Mouse (Mus musculus): Measurements from ENCODE around the gene Ipo5. TPM values are rescaled to one million over a fixed set of nuclear protein-coding genes. Genes with fewer than 3 reads are reported as not detected.

Gene Ipo5
- polyA plus RNA-seq, 1 experiment, result 89.4 TPM

GRCm38 (mm10) chr14:120921805-120922204 is 10.8 kb downstream of the Ipo5 start:
- Histone ChIP-seq H3K4me3 (ENCODE audit: insufficient read depth, poor library complexity, severe bottlenecking) (no peak overlapping the region), H3K27me3 (ENCODE audit: control insufficient read depth, insufficient read depth, insufficient read length) (no peaks in the 10 kb centered on the region), H3K36me3 (ENCODE audit: control insufficient read depth, insufficient read depth) (peaks cover 93% of the 10 kb centered on the region), H3ac (ENCODE audit: control insufficient read depth, insufficient read length, low read depth) (no peak overlapping the region), H3K79me2 (ENCODE audit: control insufficient read depth, insufficient read depth) (peaks cover 46% of the 10 kb centered on the region), H3K79me3 (ENCODE audit: low read depth) (peaks cover 25% of the 10 kb centered on the region)
- TF ChIP-seq MYOG (IDR thresholded peaks at IDR 0.05; ENCODE audit: control insufficient read depth, extremely low read depth, insufficient read length), result no peak
- no peak for TF ChIP-seq CEBPB (IDR thresholded peaks at IDR 0.05; ENCODE audit: low read depth)
- no peak for TF ChIP-seq FOSL1 (IDR thresholded peaks at IDR 0.05; ENCODE audit: insufficient read depth, low read length, poor library complexity, severe bottlenecking)
- no peak for TF ChIP-seq CTCF (IDR thresholded peaks at IDR 0.05; ENCODE audit: control insufficient read depth, insufficient read depth, insufficient read length)
- no peak for TF ChIP-seq USF1 (IDR thresholded peaks at IDR 0.05; ENCODE audit: low read depth)
- TF ChIP-seq MAX (IDR thresholded peaks at IDR 0.05), result no peak
- no peak for TF ChIP-seq MYOD1 (IDR thresholded peaks at IDR 0.05; ENCODE audit: control insufficient read depth, insufficient read length, low read depth)

GRCm38 (mm10) chr14:120924044-120924443 is 13.0 kb downstream of the Ipo5 start:
- Histone ChIP-seq H3K36me3 (ENCODE audit: control insufficient read depth, insufficient read depth) (peaks cover 99% of the 10 kb centered on the region), H3K79me2 (ENCODE audit: control insufficient read depth, insufficient read depth) (peaks cover 24% of the 10 kb centered on the region), H3K27me3 (ENCODE audit: control insufficient read depth, insufficient read depth, insufficient read length) (no peaks in the 10 kb centered on the region), H3ac (ENCODE audit: control insufficient read depth, insufficient read length, low read depth) (no peak overlapping the region), H3K4me3 (ENCODE audit: insufficient read depth, poor library complexity, severe bottlenecking) (no peak overlapping the region), H3K79me3 (ENCODE audit: low read depth) (peaks cover 3% of the 10 kb centered on the region)
- TF ChIP-seq MYOD1 (IDR thresholded peaks at IDR 0.05; ENCODE audit: control insufficient read depth, insufficient read length, low read depth) (no peak), CTCF (IDR thresholded peaks at IDR 0.05; ENCODE audit: control insufficient read depth, insufficient read depth, insufficient read length) (no peak), CEBPB (IDR thresholded peaks at IDR 0.05; ENCODE audit: low read depth) (no peak), USF1 (IDR thresholded peaks at IDR 0.05; ENCODE audit: low read depth) (no peak), FOSL1 (IDR thresholded peaks at IDR 0.05; ENCODE audit: insufficient read depth, low read length, poor library complexity, severe bottlenecking) (no peak), MAX (IDR thresholded peaks at IDR 0.05) (no peak), MYOG (IDR thresholded peaks at IDR 0.05; ENCODE audit: control insufficient read depth, extremely low read depth, insufficient read length) (no peak)

- Histone ChIP-seq H3K79me2 (ENCODE audit: control insufficient read depth, insufficient read depth) (peaks cover 4% of the 10 kb centered on the region), H3K4me3 (ENCODE audit: insufficient read depth, poor library complexity, severe bottlenecking) (no peak overlapping the region), H3K27me3 (ENCODE audit: control insufficient read depth, insufficient read depth, insufficient read length) (no peaks in the 10 kb centered on the region), H3K36me3 (ENCODE audit: control insufficient read depth, insufficient read depth) (peaks cover 100% of the 10 kb centered on the region), H3ac (ENCODE audit: control insufficient read depth, insufficient read length, low read depth) (no peak overlapping the region), H3K79me3 (ENCODE audit: low read depth) (peaks cover 3% of the 10 kb centered on the region)
- no peak for TF ChIP-seq MYOG (IDR thresholded peaks at IDR 0.05; ENCODE audit: control insufficient read depth, extremely low read depth, insufficient read length)
- no peak for TF ChIP-seq USF1 (IDR thresholded peaks at IDR 0.05; ENCODE audit: low read depth)
- TF ChIP-seq FOSL1 (IDR thresholded peaks at IDR 0.05; ENCODE audit: insufficient read depth, low read length, poor library complexity, severe bottlenecking), result no peak
- no peak for TF ChIP-seq MAX (IDR thresholded peaks at IDR 0.05)
- TF ChIP-seq CTCF (IDR thresholded peaks at IDR 0.05; ENCODE audit: control insufficient read depth, insufficient read depth, insufficient read length), result no peak
- TF ChIP-seq CEBPB (IDR thresholded peaks at IDR 0.05; ENCODE audit: low read depth), result no peak
- TF ChIP-seq MYOD1 (IDR thresholded peaks at IDR 0.05; ENCODE audit: control insufficient read depth, insufficient read length, low read depth), result no peak
These were observed 14.9 kb downstream of the Ipo5 start for GRCm38 (mm10) chr14:120925731-120926585.

GRCm38 (mm10) chr14:120931236-120931635 is 20.2 kb downstream of the Ipo5 start:
- TF ChIP-seq FOSL1 (IDR thresholded peaks at IDR 0.05; ENCODE audit: insufficient read depth, low read length, poor library complexity, severe bottlenecking), result no peak
- no peak for TF ChIP-seq MYOD1 (IDR thresholded peaks at IDR 0.05; ENCODE audit: control insufficient read depth, insufficient read length, low read depth)
- no peak for TF ChIP-seq CEBPB (IDR thresholded peaks at IDR 0.05; ENCODE audit: low read depth)
- no peak for TF ChIP-seq MAX (IDR thresholded peaks at IDR 0.05)
- no peak for TF ChIP-seq USF1 (IDR thresholded peaks at IDR 0.05; ENCODE audit: low read depth)
- TF ChIP-seq MYOG (IDR thresholded peaks at IDR 0.05; ENCODE audit: control insufficient read depth, extremely low read depth, insufficient read length), result no peak
- TF ChIP-seq CTCF (IDR thresholded peaks at IDR 0.05; ENCODE audit: control insufficient read depth, insufficient read depth, insufficient read length), result no peak
- peaks cover 3% of the 10 kb centered on the region for H3K79me3 ChIP-seq (ENCODE audit: low read depth)
- no peaks in the 10 kb centered on the region for H3K27me3 ChIP-seq (ENCODE audit: control insufficient read depth, insufficient read depth, insufficient read length)
- H3K4me3 ChIP-seq (ENCODE audit: insufficient read depth, poor library complexity, severe bottlenecking), result no peak overlapping the region
- peaks cover 93% of the 10 kb centered on the region for H3K36me3 ChIP-seq (ENCODE audit: control insufficient read depth, insufficient read depth)
- no peaks in the 10 kb centered on the region for H3K79me2 ChIP-seq (ENCODE audit: control insufficient read depth, insufficient read depth)
- no peak overlapping the region for H3ac ChIP-seq (ENCODE audit: control insufficient read depth, insufficient read length, low read depth)

GRCm38 (mm10) chr14:120933624-120934023 is 22.6 kb downstream of the Ipo5 start:
- peaks cover 93% of the 10 kb centered on the region for H3K36me3 ChIP-seq (ENCODE audit: control insufficient read depth, insufficient read depth)
- H3K27me3 ChIP-seq (ENCODE audit: control insufficient read depth, insufficient read depth, insufficient read length), result no peaks in the 10 kb centered on the region
- H3K79me3 ChIP-seq (ENCODE audit: low read depth), result peaks cover 3% of the 10 kb centered on the region
- H3ac ChIP-seq (ENCODE audit: control insufficient read depth, insufficient read length, low read depth), result no peak overlapping the region
- no peaks in the 10 kb centered on the region for H3K79me2 ChIP-seq (ENCODE audit: control insufficient read depth, insufficient read depth)
- H3K4me3 ChIP-seq (ENCODE audit: insufficient read depth, poor library complexity, severe bottlenecking), result no peak overlapping the region
- TF ChIP-seq CTCF (IDR thresholded peaks at IDR 0.05; ENCODE audit: control insufficient read depth, insufficient read depth, insufficient read length) (no peak), MYOG (IDR thresholded peaks at IDR 0.05; ENCODE audit: control insufficient read depth, extremely low read depth, insufficient read length) (no peak), MAX (IDR thresholded peaks at IDR 0.05) (no peak), USF1 (IDR thresholded peaks at IDR 0.05; ENCODE audit: low read depth) (no peak), CEBPB (IDR thresholded peaks at IDR 0.05; ENCODE audit: low read depth) (no peak), FOSL1 (IDR thresholded peaks at IDR 0.05; ENCODE audit: insufficient read depth, low read length, poor library complexity, severe bottlenecking) (no peak), MYOD1 (IDR thresholded peaks at IDR 0.05; ENCODE audit: control insufficient read depth, insufficient read length, low read depth) (no peak)
